Mouse (Mus musculus) forebrain, embryonic 10.5 days (tissue): Measurements from ENCODE around the gene Gas2l2. TPM values are rescaled to one million over a fixed set of nuclear protein-coding genes. Genes with fewer than 3 reads are reported as not detected.
A peak's percentile ranks its signal among the peaks of the same experiment; 100 is the strongest.

Experiments
- DNase-seq: peaks from one replicate; pipeline ENCODE4 v3.0.0-alpha.2; 2017; ENCODE audit warnings: low spot score; ENCODE audit errors: extremely low spot score
- H3K27ac ChIP-seq: fragments of 300-500 bp; sonication (generic); 2 replicates; pipeline ENCODE4 v1.5.1; 2016; ENCODE audit warnings: mild to moderate bottlenecking
- H3K27me3 ChIP-seq: fragments of 300-500 bp; sonication (generic); 2 replicates; pipeline ENCODE4 v1.6.1; 2016; ENCODE audit warnings: mild to moderate bottlenecking; ENCODE audit not compliant: poor library complexity, severe bottlenecking
- H3K36me3 ChIP-seq: fragments of 300-500 bp; sonication (generic); replicated peaks from 2 replicates; pipeline ENCODE4 v1.6.1; 2016; ENCODE audit warnings: mild to moderate bottlenecking, moderate library complexity
- H3K4me1 ChIP-seq: fragments of 300-500 bp; sonication (generic); 2 replicates; pipeline ENCODE4 v1.6.1; 2016
- H3K4me3 ChIP-seq: fragments of 300-500 bp; sonication (generic); 2 replicates; pipeline ENCODE4 v1.5.1; 2016; ENCODE audit warnings: mild to moderate bottlenecking, moderate library complexity
- H3K9me3 ChIP-seq: fragments of 300-500 bp; sonication (generic); 2 replicates; pipeline ENCODE4 v1.6.1; 2016; ENCODE audit warnings: mild to moderate bottlenecking, moderate library complexity
- WGBS: fragments of 180-500 bp; shearing (Covaris S2); methylation state at CpG from one replicate; pipeline ENCODE4 v1.1.7; 2016; 5-methylcytosine and 5-hydroxymethylcytosine counted together
- polyA plus RNA-seq: library from polyadenylated mRNA; unstranded; fragments of >200 nt; fragmentation: Nextera tagmentation; extraction: Ambion mirVana; gene quantifications from 2 replicates; pipeline ENCODE4 v1.2.1, GENCODE M21; 2016

Gene Gas2l2
- polyA plus RNA-seq: 0.07 TPM in 1 of 2 replicates, not detected in the other

DNA sequence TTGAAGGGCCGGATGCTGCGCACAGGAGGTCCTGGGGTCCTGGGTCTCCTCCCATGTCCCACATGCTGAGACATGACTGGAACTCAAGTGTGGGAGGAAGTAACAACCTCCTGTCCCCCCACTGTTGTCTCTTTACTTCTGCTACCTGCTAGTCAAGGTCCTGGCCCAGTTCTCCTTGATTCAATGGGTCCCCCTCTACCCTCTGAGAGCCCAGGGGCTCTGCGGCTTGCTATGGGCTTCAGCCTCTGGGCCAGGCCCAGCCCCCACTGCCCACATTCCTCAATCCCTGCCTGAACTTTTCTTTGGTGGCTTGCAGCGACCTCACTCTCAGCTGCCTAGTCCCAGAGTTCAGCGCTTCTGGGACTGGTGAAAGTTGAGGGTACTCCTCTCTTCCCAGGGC is at the start of gene Gas2l2:
Gene Gas2l2, minus strand, starts transcription at position 101 of the 400 bp plus-strand sequence.
- Histone ChIP-seq H3K36me3 (no peaks in the 10 kb centered on the region), H3K4me3 (no peak within 1 kb of the TSS), H3K4me1 (peaks cover 16% of the 10 kb centered on the region; the same call in 1 of the 2 replicates), H3K27ac (no peak within 1 kb of the TSS), H3K27me3 (peaks cover 48% of the 10 kb centered on the region), H3K9me3 (no peaks in the 10 kb centered on the region)
- WGBS: 58% methylated on average over 5 of the region's 5 CpGs
- DNase-seq: no peak

DNA sequence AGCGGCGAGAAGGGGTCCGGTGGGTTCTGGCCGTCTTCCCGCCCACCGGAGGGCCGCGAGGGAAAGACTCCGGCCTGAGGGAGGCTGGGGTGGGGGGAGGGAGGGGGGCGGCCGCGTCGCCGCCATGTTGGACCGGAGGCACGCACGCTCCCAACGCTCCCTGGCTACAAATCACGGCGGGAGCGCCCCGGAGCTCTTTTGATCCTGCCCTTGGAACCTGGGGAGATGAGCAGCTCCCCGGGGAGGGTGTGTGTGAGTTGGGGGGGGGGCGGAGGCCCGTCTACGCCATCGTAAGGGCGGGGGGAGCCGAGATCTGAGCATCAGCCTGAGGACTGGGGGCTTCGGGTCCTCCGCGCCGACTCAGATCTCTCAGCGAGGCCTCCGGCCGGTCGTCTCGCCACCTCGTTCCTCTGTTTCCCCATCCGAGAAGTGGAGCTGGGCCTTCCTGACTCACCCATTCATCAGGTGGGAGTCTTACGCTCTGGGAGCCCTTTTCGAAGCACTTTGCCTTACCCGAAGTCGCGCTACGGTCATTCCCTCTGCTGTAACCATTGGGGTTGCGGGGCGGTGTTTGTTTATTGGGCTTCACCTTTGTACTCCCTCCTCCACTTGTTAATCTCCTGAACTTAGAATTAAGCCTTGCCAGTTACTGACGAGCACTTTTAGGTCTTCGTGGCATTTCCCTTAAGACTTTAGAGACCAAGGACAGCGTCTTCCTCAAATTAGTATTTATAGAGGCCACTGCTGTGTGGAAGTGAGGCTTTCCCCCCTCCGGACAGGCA is 44.2 kb upstream of the Gas2l2 start:
- peaks cover 23% of the 10 kb centered on the region for H3K27me3 ChIP-seq
- peak overlapping the region; percentile 99 for H3K27ac ChIP-seq
- no peak for DNase-seq
- peak overlapping the region; percentile 96 for H3K4me3 ChIP-seq
- under 1% methylated on average over 45 of the region's 52 CpGs for WGBS
- H3K36me3 ChIP-seq: peaks cover 33% of the 10 kb centered on the region
- H3K9me3 ChIP-seq: no peaks in the 10 kb centered on the region
- H3K4me1 ChIP-seq: peaks cover 24% of the 10 kb centered on the region

DNA sequence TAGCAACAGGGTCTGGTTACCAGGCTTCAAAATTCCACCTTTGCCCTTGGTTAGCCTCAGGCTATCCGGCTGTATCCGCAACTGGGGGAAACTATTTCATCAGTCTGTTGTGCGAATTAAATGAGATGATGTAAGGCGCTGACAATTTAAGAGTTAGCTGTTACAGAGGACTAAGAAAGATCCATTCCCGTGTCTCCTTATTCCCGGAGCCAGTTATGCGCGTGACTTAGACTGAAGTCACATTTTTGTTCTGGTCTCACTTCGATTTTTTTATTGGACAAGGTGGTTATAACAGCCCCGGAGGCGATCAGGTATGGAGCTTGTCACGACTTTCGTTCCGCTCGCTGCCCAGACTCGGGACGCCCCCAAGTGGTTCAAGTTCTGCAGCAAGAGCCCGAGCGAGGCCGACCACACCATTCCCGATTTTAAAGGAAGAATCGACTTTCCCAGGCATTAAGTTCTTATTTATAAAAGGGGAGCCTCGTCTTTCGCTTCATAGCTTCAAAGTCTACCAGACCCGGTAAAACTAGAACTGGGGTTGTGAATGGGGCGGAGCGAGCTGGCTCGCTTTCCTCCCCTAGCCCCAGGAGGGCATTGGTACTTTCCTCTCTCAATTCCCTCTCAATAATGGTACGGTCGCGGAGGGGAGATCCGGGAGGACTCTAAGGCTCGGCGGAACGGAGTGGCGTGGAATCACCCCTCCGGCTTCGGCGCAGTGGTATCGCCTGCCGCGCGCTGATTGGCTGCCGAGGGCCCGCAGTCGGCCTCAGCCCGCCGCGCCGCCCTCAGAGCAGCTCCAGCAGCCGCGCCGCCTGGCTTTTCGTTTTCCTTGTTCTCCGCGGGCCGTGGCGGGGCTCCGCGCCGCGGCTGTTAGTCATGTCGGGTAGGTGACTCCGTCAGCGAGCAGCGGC is 43.3 kb upstream of the Gas2l2 start, which contains the start of gene Taf15:
Gene Taf15, plus strand, starts transcription at position 763 of the 911 bp plus-strand sequence.
- DNase-seq: peak; percentile 97
- H3K36me3 ChIP-seq: peaks cover 26% of the 10 kb centered on the region
- WGBS: under 1% methylated on average over 66 of the region's 66 CpGs

DNA sequence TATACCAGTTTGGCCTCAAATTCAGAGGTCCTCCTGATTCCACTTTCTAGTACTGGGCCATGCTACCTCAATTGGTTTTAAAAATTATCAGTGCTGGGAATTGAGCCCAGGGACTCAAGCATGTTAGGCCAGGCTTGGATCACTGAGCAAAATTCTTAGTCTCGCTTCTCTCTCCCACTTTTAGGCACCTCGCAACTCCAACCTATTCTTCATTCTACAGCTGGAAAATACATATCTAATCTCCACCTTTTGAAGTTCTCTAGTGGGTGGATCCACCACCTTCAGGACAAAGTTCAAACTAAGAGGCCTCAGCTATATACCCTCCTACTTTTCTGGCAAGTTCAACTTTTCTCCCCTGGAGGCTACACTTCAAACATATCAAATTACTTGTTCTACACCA is 42.5 kb upstream of the Gas2l2 start:
- Histone ChIP-seq H3K36me3 (peaks cover 18% of the 10 kb centered on the region), H3K27ac (peak overlapping the region; percentile 99; the same call in 1 of the 2 replicates), H3K27me3 (peaks cover 28% of the 10 kb centered on the region), H3K4me3 (peak overlapping the region; percentile 96), H3K9me3 (no peaks in the 10 kb centered on the region), H3K4me1 (peaks cover 24% of the 10 kb centered on the region)
- 92% methylated on average over 2 of the region's 2 CpGs for WGBS
- no peak for DNase-seq

More for the DNA sequence above, 43.3 kb upstream of the Gas2l2 start, which contains the start of gene Taf15:
- peaks cover 24% of the 10 kb centered on the region for H3K4me1 ChIP-seq
- H3K4me3 ChIP-seq: peak within 1 kb of the TSS; percentile 96
- H3K27ac ChIP-seq: peak within 1 kb of the TSS; percentile 99
- H3K9me3 ChIP-seq: no peaks in the 10 kb centered on the region
- H3K27me3 ChIP-seq: peaks cover 23% of the 10 kb centered on the region

DNA sequence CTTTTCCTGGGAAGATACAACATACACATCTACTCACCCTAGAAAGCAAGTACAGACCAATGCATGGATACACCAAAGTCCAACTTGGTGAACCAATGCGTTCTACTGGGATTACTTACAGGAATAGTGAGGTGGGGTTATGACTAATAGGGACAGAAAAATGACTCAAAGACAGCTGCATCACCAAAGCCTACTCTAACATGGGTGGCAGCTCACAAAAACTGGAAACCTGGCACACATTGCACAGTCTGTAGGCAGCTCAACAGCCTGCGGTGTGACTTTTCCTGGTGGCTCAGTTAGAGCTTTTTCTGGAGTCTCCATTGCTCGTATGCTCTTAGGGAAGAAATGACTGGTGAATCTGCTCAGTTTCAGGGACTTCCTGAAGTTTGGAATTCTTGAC is 39.5 kb upstream of the Gas2l2 start:
- Histone ChIP-seq H3K9me3 (no peaks in the 10 kb centered on the region), H3K36me3 (no peaks in the 10 kb centered on the region), H3K4me3 (no peak overlapping the region), H3K4me1 (peaks cover 8% of the 10 kb centered on the region), H3K27ac (no peak overlapping the region), H3K27me3 (peaks cover 57% of the 10 kb centered on the region)
- DNase-seq: no peak
- WGBS: 89% methylated on average over 3 of the region's 3 CpGs

DNA sequence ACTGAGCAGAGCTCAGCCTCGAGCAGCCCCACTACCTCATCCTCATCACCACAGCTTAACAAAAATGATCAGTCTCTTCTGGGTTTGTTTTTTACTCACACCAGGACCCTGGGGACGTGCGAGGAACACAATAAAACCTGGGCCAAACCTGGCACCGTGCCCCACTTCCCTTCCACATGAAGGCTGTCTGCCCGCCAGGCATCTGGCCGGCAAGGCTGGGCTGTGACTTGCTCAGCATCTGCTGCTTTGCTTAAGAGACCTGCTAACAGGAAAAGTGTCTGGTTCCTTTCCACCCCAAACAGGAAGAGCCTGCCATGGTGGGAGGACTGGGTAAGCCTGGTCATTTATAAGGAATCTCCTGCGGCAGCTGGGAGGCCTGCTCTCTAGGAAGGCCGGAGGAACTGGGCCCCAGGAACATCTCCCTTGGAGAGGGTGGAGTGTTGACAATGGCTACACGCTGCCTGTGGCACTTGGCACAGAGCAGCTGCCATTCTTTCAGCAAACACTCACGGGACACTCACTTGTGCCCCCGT is 37.9 kb upstream of the Gas2l2 start:
- Histone ChIP-seq H3K9me3 (no peaks in the 10 kb centered on the region), H3K27ac (no peak overlapping the region), H3K27me3 (peaks cover 73% of the 10 kb centered on the region), H3K4me3 (no peak overlapping the region), H3K4me1 (peaks cover 19% of the 10 kb centered on the region), H3K36me3 (no peaks in the 10 kb centered on the region)
- peak; percentile 13 for DNase-seq
- WGBS: 75% methylated on average over 11 of the region's 11 CpGs

DNA sequence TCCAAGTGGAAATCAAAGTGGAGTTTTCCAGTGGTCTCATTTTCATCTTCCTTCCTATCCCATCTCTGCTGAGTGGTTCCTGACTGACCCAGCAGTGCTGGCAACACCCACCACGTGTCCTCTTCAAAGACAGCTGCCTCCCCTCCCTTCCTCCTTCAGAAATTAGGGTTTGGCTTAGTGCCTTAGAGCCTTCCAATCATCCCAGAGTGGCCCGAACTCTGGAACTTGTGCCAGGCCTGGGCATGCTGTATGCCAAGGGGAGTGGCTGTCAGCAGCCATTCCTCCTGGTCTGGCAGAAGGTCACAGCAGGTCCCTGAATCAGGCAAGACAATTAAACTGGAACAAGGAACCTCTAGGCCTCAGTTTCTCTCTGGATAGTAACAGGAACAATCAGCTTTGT is 36.7 kb upstream of the Gas2l2 start:
- Histone ChIP-seq H3K27ac (no peak overlapping the region), H3K4me3 (no peak overlapping the region), H3K4me1 (peaks cover 16% of the 10 kb centered on the region), H3K9me3 (no peaks in the 10 kb centered on the region), H3K27me3 (peaks cover 74% of the 10 kb centered on the region), H3K36me3 (no peaks in the 10 kb centered on the region)
- WGBS: 38% methylated on average over 2 of the region's 2 CpGs
- no peak for DNase-seq

DNA sequence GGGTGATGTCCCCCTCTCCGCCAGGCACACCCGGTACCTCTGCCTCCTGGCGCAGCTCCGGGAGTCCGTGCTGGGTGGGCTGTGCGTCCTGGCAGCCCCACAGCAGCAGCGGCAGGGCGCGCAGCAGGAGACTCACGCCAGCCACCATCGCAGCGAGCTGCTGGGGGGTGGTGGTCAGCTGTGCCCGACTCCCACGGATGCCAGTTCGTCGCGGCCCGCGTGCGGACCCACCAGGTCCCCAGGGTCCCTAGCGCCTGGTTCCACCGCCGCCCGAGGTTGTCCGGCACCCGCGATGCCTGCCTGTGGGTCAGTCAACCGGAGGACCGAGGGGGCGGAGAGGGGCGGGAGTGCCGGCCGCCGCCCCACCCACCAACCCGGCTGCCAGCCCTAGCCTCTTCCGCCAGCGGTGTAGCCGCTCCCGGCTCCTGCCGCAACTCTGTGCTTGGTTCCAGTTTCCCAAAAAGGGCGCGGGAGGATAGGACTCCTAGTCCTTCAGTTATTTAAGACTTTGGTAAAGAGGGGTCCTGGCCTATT is 33.5 kb upstream of the Gas2l2 start, which contains the start of gene Mmp28:
Gene Mmp28, minus strand, starts transcription at position 361 of the 534 bp plus-strand sequence.
- Histone ChIP-seq H3K4me3 (peak within 1 kb of the TSS; percentile 76), H3K9me3 (no peaks in the 10 kb centered on the region), H3K27me3 (peaks cover 73% of the 10 kb centered on the region), H3K36me3 (no peaks in the 10 kb centered on the region), H3K4me1 (peaks cover 24% of the 10 kb centered on the region), H3K27ac (peak within 1 kb of the TSS; percentile 69)
- DNase-seq: no peak
- WGBS: 1% methylated on average over 42 of the region's 42 CpGs

DNA sequence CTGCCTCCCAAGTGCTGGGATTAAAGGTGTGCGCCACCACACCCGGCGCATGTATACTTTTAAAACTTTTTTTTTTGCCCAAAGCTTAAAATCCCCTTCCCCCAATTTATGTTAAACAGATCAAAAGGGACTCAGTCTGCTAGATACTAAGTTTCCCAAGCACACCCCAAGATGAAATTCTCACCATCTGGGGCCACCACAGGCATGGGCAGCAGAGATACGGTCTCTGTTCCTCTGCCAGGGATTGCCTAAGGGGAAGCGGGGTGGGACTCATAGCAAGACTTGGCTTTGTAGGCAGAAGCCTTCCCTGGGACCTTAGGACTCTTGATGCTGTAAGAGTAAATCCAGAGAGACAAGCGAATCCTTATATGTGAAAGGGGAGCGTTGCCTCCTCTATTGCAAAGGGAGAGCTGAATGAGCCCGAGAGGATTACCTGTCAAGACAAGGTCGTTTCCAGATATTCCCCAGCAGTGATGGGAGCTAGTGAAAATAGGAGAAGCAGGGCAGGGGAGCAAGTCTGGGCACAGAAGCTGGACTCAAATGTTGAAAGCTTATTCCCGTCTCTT is 32.3 kb upstream of the Gas2l2 start:
- 71% methylated on average over 10 of the region's 10 CpGs for WGBS
- H3K9me3 ChIP-seq: no peaks in the 10 kb centered on the region
- H3K27ac ChIP-seq: no peak overlapping the region
- DNase-seq: no peak
- peaks cover 67% of the 10 kb centered on the region for H3K27me3 ChIP-seq
- H3K4me1 ChIP-seq: peaks cover 36% of the 10 kb centered on the region
- no peak overlapping the region for H3K4me3 ChIP-seq
- H3K36me3 ChIP-seq: no peaks in the 10 kb centered on the region

DNA sequence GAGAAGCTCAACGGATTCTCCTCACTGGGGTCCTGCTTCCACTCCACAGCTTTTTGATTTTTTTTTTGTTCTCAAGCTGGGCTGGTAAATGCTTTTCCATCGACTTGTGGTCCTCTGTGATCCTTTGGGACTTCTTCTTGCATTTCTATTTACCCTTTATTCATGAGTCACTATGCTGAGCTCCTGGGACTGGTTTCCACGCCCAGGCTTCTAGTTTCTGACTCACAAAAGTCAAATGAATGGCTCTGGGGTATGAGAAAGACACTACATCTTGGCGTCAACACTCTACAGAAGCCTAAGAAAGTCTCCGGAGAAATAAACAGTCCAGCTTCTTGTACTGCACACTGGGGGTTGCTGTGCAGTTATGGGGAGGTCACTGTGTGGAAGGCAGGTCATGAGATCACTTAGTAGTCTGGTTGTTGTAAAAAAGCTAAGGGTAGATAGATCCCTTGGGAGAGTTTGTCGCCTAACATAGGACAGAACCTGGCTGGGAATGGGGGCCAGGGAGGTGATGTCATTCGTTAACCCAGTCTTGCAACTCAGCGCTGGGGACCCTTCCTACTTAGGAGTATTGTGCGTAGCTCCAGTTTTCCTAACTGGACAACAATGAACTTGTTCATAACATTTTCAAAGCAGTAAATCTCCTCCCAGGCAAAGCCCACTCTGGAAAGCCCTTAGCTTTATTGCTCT is 28.8 kb upstream of the Gas2l2 start:
- no peaks in the 10 kb centered on the region for H3K36me3 ChIP-seq
- H3K27me3 ChIP-seq: peaks cover 32% of the 10 kb centered on the region
- DNase-seq: no peak
- WGBS: 71% methylated on average over 9 of the region's 9 CpGs
- no peak overlapping the region for H3K4me3 ChIP-seq
- H3K4me1 ChIP-seq: peaks cover 46% of the 10 kb centered on the region
- no peak overlapping the region for H3K27ac ChIP-seq
- no peaks in the 10 kb centered on the region for H3K9me3 ChIP-seq

DNA sequence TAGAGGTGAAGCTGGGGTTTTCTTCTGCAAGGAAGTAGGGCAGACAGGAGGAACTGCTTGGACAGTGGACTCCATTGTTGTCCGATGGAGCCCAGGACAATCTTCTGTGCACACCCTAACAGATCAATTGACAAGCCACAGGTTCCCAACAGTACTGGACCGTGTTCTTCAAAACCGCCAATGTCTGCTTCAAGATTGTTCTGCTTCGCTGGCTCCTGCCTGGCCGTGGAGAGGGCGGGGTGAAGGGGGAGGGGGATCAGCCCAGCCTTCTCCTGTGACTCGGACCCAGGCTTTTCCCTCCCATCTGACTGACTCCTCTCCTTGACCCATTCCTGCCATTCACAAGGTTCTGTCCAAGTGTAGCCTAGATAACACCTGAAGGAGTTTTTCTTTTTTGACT is 28.0 kb upstream of the Gas2l2 start:
- Histone ChIP-seq H3K4me1 (peaks cover 38% of the 10 kb centered on the region), H3K36me3 (no peaks in the 10 kb centered on the region), H3K27me3 (peaks cover 24% of the 10 kb centered on the region), H3K27ac (no peak overlapping the region), H3K9me3 (no peaks in the 10 kb centered on the region), H3K4me3 (no peak overlapping the region)
- no peak for DNase-seq
- WGBS: 40% methylated on average over 7 of the region's 7 CpGs
